In genomic region chr12:105019359-105020219, GRCm38 (mm10) we compare ENCODE assay signal across 9 mouse cellular contexts. TPM values are rescaled to one million over a fixed set of nuclear protein-coding genes. Genes with fewer than 3 reads are reported as not detected.
DNase-seq lines count a peak whose midpoint lies in the region; ATAC-seq and TF ChIP-seq lines count a peak whose summit lies in the region.
"Had no signal": no experiment of that assay in that cellular context is flagged by ENCODE, and none has a peak within 500 bp of the region (broad histone marks: within the 10 kb centered on the region; RNA-seq: fewer than 3 reads in every experiment).

No protein-coding gene starts in this region.

- no peak overlapping the region; a peak in 1 of 4 replicates for H3K4me3 ChIP-seq in heart, embryonic 14.5 days (ENCODE audit: control insufficient read depth in 1 of 2, insufficient read depth in 1 of 2, low read depth in 1 of 2, low read length in 2 of 2)
- no peak overlapping the region for H3K4me3 ChIP-seq in stomach, postnatal 0 days (ENCODE audit: low read depth, low read length)
- H3K4me3 ChIP-seq: lung, embryonic 15.5 days had no signal

- peak overlapping the region; percentile 55; the same call in 1 of the 2 replicates for H3K9ac ChIP-seq in heart, embryonic 14.5 days (ENCODE audit: low read length)
- H3K9ac ChIP-seq in stomach, postnatal 0 days (ENCODE audit: low read length): no peak overlapping the region
- H3K9ac ChIP-seq: lung, embryonic 15.5 days had no signal

- peak overlapping the region; percentile 58 for H3K4me2 ChIP-seq in heart, embryonic 14.5 days (ENCODE audit: low read length)
- H3K4me2 ChIP-seq in stomach, postnatal 0 days (replicated peaks; ENCODE audit: low read depth): peak overlapping the region; percentile 0; the same call in 1 of the 2 replicates
- H3K4me2 ChIP-seq: lung, embryonic 15.5 days had no signal

- H3K9me3 ChIP-seq in heart, embryonic 14.5 days (ENCODE audit: control insufficient read depth, low read length): 0 out of 2 replicates have a peak, but pooled peaks cover 3% of the 10 kb centered on the region
- no peaks in the 10 kb centered on the region for H3K9me3 ChIP-seq in stomach, postnatal 0 days (ENCODE audit: control insufficient read depth, low read length)

- ATAC-seq in heart, embryonic 14.5 days (ENCODE audit: insufficient number of reproducible peaks, insufficient read depth, low FRiP score, low read depth): peak; percentile 60; the same call in 1 of the 2 replicates
- peak; percentile 83 for ATAC-seq in stomach, postnatal 0 days (ENCODE audit: low FRiP score, low TSS enrichment)

- no peak for TF ChIP-seq EP300 in stomach, postnatal 0 days (optimal IDR thresholded peaks at IDR 0.05)

- peak; percentile 12; the same call in 1 of the 2 replicates for TF ChIP-seq CTCF in stomach, postnatal 0 days (IDR thresholded peaks at IDR 0.05; ENCODE audit: low read depth)

- H3K27me3 ChIP-seq in heart, embryonic 14.5 days (ENCODE audit: control insufficient read depth, insufficient read depth, low read length): 0 out of 2 replicates have a peak, but pooled peaks cover 2% of the 10 kb centered on the region
- H3K27me3 ChIP-seq in stomach, postnatal 0 days (ENCODE audit: control insufficient read depth, insufficient read depth, low read length): no peaks in the 10 kb centered on the region

- DNase-seq in layer of hippocampus, adult 11-12 months (ENCODE audit: low spot score): peak; percentile 48
- DNase-seq in layer of hippocampus, postnatal 25 days (ENCODE audit: extremely low spot score in 1 of 2, low spot score in 1 of 2): no peak
- DNase-seq in adrenal gland, adult 8-10 months: peak; percentile 85
- DNase-seq in lung, postnatal 14 days: peak; percentile 25
- DNase-seq in stomach, postnatal 0 days (ENCODE audit: low spot score): peak; percentile 83
- DNase-seq in cerebellum, adult 11 months: no peak
- no peak for DNase-seq in right cerebral cortex, postnatal 25 days

- peaks cover 9 to 10% of the 10 kb centered on the region in 2 experiments for H3K4me1 ChIP-seq in heart, embryonic 14.5 days (ENCODE audit: control insufficient read depth in 2 of 2, insufficient read depth in 2 of 2, low read length in 2 of 2)
- H3K4me1 ChIP-seq in stomach, postnatal 0 days (replicated peaks; ENCODE audit: control insufficient read depth, insufficient read depth): no peaks in the 10 kb centered on the region

- no peaks in the 10 kb centered on the region for H3K36me3 ChIP-seq in heart, embryonic 14.5 days (ENCODE audit: control insufficient read depth, insufficient read depth, low read length)
- H3K36me3 ChIP-seq in stomach, postnatal 0 days (ENCODE audit: control insufficient read depth, insufficient read depth, low read length): no peaks in the 10 kb centered on the region
- H3K36me3 ChIP-seq: lung, embryonic 15.5 days had no signal

- WGBS in heart, embryonic 14.5 days: 45% methylated on average over 19 of the region's 19 CpGs
- WGBS in stomach, postnatal 0 days: 44% methylated on average over 19 of the region's 19 CpGs

- H3K27ac ChIP-seq in heart, embryonic 14.5 days (replicated peaks in 1 of 2; ENCODE audit: control insufficient read depth in 1 of 2, insufficient read depth in 1 of 2, low read depth in 2 of 2, low read length in 2 of 2): peak overlapping the region; percentile 35 to 62
- 0 out of 2 replicates have a peak overlapping the region, but pooled peaks have one; percentile 35 for H3K27ac ChIP-seq in stomach, postnatal 0 days (replicated peaks)
- H3K27ac ChIP-seq: lung, embryonic 15.5 days had no signal

RNA-seq across cellular contexts. Expression of gene Syne3, which starts 10.0 kb away (rescaled TPM):
- total RNA-seq in layer of hippocampus, postnatal 25 days (2021): 1 to 10 TPM; 1.2 to 1.3 TPM
- total RNA-seq in adrenal gland, adult 8-10 months (2022): 10 to 100 TPM; 12.0 to 20.8 (median 16.8) TPM
- 0.75 and 0.93 TPM in 2 replicates for polyA plus RNA-seq in heart, embryonic 14.5 days (2014; fragmentation: Nextera tagmentation; extraction: Ambion mirVana)
- 0.62 and 0.72 TPM in 2 replicates for polyA plus RNA-seq in stomach, postnatal 0 days (2015; fragmentation: Nextera tagmentation; extraction: Ambion mirVana)

RNA-seq across cellular contexts. Expression of gene Glrx5, which starts 12.9 kb away (rescaled TPM):
- 10 to 100 TPM; 54.8 to 57.2 TPM for total RNA-seq in layer of hippocampus, postnatal 25 days (2021)
- total RNA-seq in adrenal gland, adult 8-10 months (2022): 100 to 1,000 TPM; 132 to 279 (median 202) TPM
- 200 and 208 TPM in 2 replicates for polyA plus RNA-seq in heart, embryonic 14.5 days (2014; fragmentation: Nextera tagmentation; extraction: Ambion mirVana)
- polyA plus RNA-seq in stomach, postnatal 0 days (2015; fragmentation: Nextera tagmentation; extraction: Ambion mirVana): 125 and 134 TPM in 2 replicates

Comparison
In these comparisons a context has a peak if more than half of its experiments do, and no peak if none do; other contexts are left out.
1. DNase-seq: peak in layer of hippocampus, adult 11-12 months (single experiment), adrenal gland, adult 8-10 months (single experiment), lung, postnatal 14 days (single experiment) and stomach, postnatal 0 days (single experiment); none in layer of hippocampus, postnatal 25 days (0 of 2), cerebellum, adult 11 months (single experiment) and right cerebral cortex, postnatal 25 days (single experiment).
2. RNA of gene Syne3, which starts 10.0 kb away (total RNA-seq): 12.0 to 20.8 TPM in adrenal gland, adult 8-10 months; 1.2 to 1.3 TPM in layer of hippocampus, postnatal 25 days; every median in the first group is over 4 times any median in the second.